Mouse (Mus musculus): ENCODE results near the gene Plekha7. TPM values are rescaled to one million over a fixed set of nuclear protein-coding genes. Genes with fewer than 3 reads are reported as not detected.
A peak's percentile ranks its signal among the peaks of the same experiment; 100 is the strongest.

The Plekha7 gene
- polyA plus RNA-seq, 1 experiment from 2014 or later = 9.7 TPM

DNA sequence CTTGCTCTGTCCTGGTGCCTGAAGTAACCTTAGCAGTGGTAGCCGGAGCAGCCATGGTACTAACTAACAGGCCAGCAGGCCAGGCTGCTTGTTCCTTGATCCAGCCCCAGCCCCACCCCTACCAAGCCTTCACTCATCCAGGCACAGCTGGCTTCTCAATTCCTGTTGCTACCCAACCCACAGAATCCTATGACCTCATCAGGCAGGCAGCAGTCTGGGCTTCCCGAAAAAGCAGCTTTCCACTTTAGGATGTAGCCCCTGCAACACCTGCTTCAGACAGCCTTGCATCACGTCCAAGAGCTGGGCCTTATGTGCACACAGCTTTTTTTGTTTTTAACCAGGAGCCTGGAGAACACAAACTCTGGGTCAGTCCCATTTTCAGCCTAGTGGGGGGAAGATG, 117.0 kb downstream of the Plekha7 start:
- peak overlapping the region; percentile 31; the same call in 1 of the 2 replicates for H3K9ac ChIP-seq
- no peak overlapping the region for H3K4me2 ChIP-seq (replicated peaks)
- H3K4me1 ChIP-seq = peaks cover 41% of the 10 kb centered on the region
- H3K36me3 ChIP-seq = no peaks in the 10 kb centered on the region
- ATAC-seq (ENCODE audit: low FRiP score, low read depth) = peak; percentile 92
- H3K4me3 ChIP-seq = no peak overlapping the region
- H3K9me3 ChIP-seq = no peaks in the 10 kb centered on the region
- WGBS = 17% methylated on average over 3 of the region's 3 CpGs
- no peaks in the 10 kb centered on the region for H3K27me3 ChIP-seq
- peak overlapping the region; percentile 67 for H3K27ac ChIP-seq

DNA sequence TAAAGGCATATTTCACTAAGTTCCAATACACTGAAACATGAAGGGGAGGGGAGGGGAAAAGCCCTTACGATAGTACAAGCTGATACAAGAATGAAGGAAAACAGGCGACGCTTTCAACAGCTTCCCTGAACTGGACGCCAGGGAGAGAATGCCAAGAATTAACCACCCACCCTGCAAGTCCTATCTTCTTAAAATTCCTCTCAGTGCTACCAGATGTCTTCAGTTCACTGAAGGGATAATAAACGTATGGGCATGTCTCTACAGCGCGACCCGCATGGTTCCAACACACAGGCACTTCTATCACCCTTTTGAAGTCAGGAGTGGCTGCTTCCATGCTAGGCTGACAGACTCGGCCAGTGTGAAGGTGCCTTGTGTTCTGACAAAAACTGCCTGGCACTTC, 118.5 kb downstream of the Plekha7 start:
- H3K4me1 ChIP-seq = peaks cover 55% of the 10 kb centered on the region
- no peak overlapping the region for H3K27ac ChIP-seq
- no peaks in the 10 kb centered on the region for H3K9me3 ChIP-seq
- H3K4me2 ChIP-seq (replicated peaks) = no peak overlapping the region
- no peaks in the 10 kb centered on the region for H3K36me3 ChIP-seq
- no peak overlapping the region for H3K4me3 ChIP-seq
- no peak overlapping the region for H3K9ac ChIP-seq
- 21% methylated on average over 9 of the region's 9 CpGs for WGBS
- no peaks in the 10 kb centered on the region for H3K27me3 ChIP-seq
- no peak for ATAC-seq (ENCODE audit: low FRiP score, low read depth)

DNA sequence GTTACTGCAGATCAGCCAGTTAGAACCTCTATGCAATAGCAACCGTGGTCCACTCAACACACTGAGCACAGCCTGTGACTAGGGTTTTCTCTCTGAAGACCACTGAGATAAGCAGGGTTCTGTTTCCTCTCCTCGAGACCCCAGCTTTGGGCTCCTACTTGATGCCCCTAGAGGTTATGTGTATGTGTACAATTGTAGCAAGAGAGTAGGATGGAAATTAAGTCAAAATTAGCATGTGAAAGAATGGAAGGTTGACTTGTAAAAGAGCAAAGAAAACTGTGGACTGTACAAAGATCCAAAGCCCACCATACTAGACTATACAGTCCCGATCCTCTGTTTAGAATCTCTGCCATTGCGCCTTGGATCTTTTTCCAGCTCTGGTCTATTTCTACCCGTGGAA, 119.8 kb downstream of the Plekha7 start:
- 85% methylated on average over 5 of the region's 5 CpGs for WGBS
- H3K4me2 ChIP-seq (replicated peaks) = no peak overlapping the region
- no peak for ATAC-seq (ENCODE audit: low FRiP score, low read depth)
- H3K27ac ChIP-seq = no peak overlapping the region
- H3K36me3 ChIP-seq = no peaks in the 10 kb centered on the region
- H3K27me3 ChIP-seq = no peaks in the 10 kb centered on the region
- no peak overlapping the region for H3K9ac ChIP-seq
- no peaks in the 10 kb centered on the region for H3K9me3 ChIP-seq
- H3K4me1 ChIP-seq = peaks cover 57% of the 10 kb centered on the region
- no peak overlapping the region for H3K4me3 ChIP-seq

DNA sequence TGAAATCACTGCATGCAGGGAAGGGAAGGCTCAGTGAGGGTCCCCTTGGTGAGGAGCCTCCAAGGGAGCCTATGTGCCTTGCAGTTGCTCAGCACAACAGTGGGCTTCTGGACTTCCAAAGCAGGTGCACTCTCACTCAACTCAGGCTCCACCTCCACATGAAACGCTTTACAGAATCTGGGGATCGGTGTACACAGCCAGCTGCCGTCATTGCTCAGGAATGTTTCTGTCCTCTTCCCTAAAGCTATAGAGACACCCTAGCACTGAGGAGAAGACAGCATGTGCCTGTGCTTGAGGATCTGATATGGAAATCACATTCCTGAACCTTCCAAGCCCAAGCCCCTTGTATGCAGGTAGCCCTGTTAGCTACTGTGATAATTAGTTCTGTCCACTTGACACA, 120.7 kb downstream of the Plekha7 start:
- H3K27ac ChIP-seq = no peak overlapping the region
- H3K36me3 ChIP-seq = no peaks in the 10 kb centered on the region
- peaks cover 57% of the 10 kb centered on the region for H3K4me1 ChIP-seq
- no peak overlapping the region for H3K4me3 ChIP-seq
- 63% methylated on average over 3 of the region's 3 CpGs for WGBS
- no peaks in the 10 kb centered on the region for H3K27me3 ChIP-seq
- H3K9ac ChIP-seq = no peak overlapping the region
- no peak overlapping the region for H3K4me2 ChIP-seq (replicated peaks)
- no peaks in the 10 kb centered on the region for H3K9me3 ChIP-seq
- ATAC-seq (ENCODE audit: low FRiP score, low read depth) = no peak

DNA sequence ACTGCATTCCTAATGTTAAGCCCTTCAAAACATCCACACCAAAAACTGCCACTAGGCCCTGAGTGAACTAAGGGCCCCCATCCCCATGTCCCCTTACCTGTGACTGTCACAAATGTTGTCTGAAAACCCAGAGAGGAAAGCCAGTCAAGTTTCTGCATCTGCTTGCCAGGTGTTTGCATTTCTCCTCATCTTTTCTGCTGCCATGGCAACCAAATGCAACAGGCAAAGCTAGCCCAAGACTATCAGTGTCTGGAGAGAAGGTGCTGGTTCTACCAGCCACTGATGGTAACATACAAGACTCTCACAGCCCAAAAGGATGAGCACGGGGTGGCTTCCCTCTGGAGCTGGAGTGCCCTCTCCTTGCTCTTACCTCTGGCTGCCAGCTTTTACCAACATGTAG, 121.3 kb downstream of the Plekha7 start:
- 70% methylated on average over 1 of the region's 1 CpGs for WGBS
- H3K36me3 ChIP-seq = no peaks in the 10 kb centered on the region
- H3K27me3 ChIP-seq = no peaks in the 10 kb centered on the region
- H3K4me3 ChIP-seq = no peak overlapping the region
- H3K4me1 ChIP-seq = peaks cover 53% of the 10 kb centered on the region
- no peak overlapping the region for H3K9ac ChIP-seq
- no peak overlapping the region for H3K4me2 ChIP-seq (replicated peaks)
- no peak for ATAC-seq (ENCODE audit: low FRiP score, low read depth)
- no peak overlapping the region; the same call in 1 of the 2 replicates for H3K27ac ChIP-seq
- H3K9me3 ChIP-seq = no peaks in the 10 kb centered on the region

DNA sequence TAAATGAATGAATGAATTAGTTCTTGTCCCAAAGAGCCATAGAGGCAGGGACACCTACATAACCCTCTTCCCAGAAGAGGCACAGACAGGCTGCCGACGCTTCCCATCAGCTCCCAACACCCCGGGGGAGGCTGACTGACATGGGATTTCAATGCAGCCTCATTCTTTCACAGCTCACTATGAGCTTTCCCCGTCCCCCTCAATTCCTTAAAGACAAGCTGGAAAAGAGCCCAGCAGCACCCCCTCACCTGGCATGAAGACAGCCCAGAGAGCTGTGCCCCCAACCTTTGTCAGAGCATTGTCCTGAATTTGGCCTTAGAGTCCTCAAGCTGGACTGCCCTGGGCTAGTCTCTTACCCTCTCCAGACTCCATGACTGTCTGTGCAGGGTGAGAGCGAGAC, 122.0 kb downstream of the Plekha7 start:
- Histone ChIP-seq H3K9ac (no peak overlapping the region), H3K36me3 (no peaks in the 10 kb centered on the region), H3K4me3 (no peak overlapping the region), H3K27me3 (no peaks in the 10 kb centered on the region), H3K4me1 (peaks cover 46% of the 10 kb centered on the region), H3K9me3 (no peaks in the 10 kb centered on the region), H3K4me2 (replicated peaks) (no peak overlapping the region), H3K27ac (no peak overlapping the region)
- WGBS = 69% methylated on average over 5 of the region's 5 CpGs
- ATAC-seq (ENCODE audit: low FRiP score, low read depth) = no peak

DNA sequence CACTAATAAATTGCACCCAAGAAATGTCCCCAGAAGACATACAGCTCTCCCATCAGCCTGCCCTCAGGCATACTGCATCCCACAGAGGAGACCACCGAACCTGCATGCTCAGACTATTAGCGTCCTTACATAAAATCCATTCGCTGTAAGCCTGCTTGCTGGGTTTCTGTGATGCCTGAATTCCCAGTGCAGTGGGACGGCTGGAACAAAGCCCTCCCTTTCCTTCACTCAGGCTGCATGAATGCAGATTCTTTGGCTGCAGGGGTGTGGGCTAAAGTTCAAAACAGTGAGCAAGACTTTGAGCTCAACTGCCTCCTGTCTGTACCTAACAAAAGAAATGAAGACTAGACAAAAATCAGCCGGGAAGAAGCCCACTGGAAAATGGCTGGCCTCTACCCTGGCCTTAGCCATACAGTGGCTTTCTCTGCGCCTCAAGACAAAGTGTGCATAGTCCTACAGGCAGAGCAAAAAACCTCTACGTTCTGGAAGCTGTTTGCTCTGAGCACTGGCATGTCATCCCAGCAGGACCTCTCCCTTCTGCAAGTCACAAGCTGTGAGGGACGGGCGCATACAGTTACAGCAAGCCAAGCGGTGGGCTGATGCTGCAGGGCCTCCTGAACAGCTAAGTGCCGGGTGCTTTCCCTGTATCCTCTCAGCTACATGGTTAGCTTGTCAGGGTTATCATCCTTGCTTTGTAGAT, 123.7 kb downstream of the Plekha7 start:
- Histone ChIP-seq H3K9me3 (no peaks in the 10 kb centered on the region), H3K4me3 (no peak overlapping the region), H3K4me1 (peaks cover 34% of the 10 kb centered on the region), H3K27ac (no peak overlapping the region), H3K27me3 (no peaks in the 10 kb centered on the region), H3K4me2 (replicated peaks) (no peak overlapping the region), H3K36me3 (no peaks in the 10 kb centered on the region), H3K9ac (no peak overlapping the region)
- 36% methylated on average over 11 of the region's 11 CpGs for WGBS
- no peak for ATAC-seq (ENCODE audit: low FRiP score, low read depth)

DNA sequence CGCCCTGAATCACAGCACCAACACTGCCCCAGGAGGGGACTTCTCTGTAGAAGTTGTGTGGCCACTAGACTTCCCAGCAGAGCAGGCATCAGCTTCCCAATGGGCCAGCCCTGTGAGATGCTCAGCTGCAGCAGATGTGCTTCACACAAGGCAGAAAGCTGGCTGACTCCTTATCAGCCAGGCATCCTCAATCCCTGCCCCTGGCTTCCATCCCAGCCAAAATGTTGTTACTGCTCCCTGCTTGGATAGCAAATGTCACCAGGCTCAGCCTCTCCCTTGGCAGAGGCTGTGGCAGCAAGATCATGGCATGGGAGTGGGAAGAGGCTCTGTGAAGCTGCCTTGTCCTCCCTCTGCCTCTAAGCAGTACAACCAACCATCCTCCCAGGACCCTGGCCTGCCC, 125.7 kb downstream of the Plekha7 start:
- Histone ChIP-seq H3K4me1 (peaks cover 32% of the 10 kb centered on the region), H3K27me3 (no peaks in the 10 kb centered on the region), H3K9me3 (no peaks in the 10 kb centered on the region), H3K9ac (no peak overlapping the region), H3K4me2 (replicated peaks) (no peak overlapping the region), H3K27ac (no peak overlapping the region), H3K4me3 (no peak overlapping the region), H3K36me3 (no peaks in the 10 kb centered on the region)
- 68% methylated on average over 1 of the region's 1 CpGs for WGBS
- ATAC-seq (ENCODE audit: low FRiP score, low read depth) = no peak

DNA sequence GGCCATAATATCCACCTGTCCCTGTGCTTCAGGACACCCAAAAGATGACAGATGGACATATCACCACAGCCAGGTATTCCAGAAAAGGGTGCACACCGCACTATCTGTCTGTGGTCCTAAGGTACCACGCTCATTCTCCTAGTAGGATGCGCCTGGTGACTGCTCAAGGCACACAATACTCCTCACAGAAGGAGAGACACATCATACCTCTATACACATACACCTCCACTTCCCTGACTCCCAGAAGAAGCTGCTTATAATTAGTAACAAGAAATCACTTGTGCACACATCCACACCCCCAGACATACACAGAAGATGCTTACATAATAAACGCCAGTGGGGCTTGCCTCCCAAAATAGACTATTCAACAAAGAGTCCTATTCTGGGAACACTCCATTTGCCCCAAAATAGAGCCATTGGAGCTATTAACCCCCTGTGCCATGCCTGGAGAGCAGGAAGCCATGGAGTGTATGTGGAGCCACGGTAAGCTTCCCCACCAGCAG, 126.7 kb downstream of the Plekha7 start:
- WGBS = 84% methylated on average over 5 of the region's 5 CpGs
- Histone ChIP-seq H3K4me3 (no peak overlapping the region), H3K4me2 (replicated peaks) (no peak overlapping the region), H3K4me1 (peaks cover 22% of the 10 kb centered on the region), H3K36me3 (no peaks in the 10 kb centered on the region), H3K9me3 (no peaks in the 10 kb centered on the region), H3K27me3 (no peaks in the 10 kb centered on the region), H3K27ac (no peak overlapping the region), H3K9ac (no peak overlapping the region)
- no peak for ATAC-seq (ENCODE audit: low FRiP score, low read depth)

DNA sequence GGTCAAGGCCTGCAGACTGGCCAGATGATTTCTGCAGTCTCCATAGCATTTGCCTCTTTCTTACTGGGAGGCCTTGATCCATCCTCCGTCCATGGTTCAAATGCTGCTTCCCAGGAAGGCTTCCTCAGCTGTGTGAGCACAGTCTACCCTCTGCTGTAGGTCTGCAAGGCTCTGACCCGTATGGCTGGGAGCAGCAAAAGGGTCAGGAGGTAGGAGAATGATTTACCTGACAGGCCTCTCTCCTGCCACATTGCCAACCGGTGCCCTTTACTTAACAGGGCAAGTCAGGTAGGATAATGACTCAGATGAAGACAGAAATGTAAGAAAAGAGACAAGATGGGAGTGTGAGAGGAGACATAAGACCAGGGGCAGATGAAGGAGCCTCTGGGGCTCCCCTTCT, 129.3 kb downstream of the Plekha7 start:
- ATAC-seq (ENCODE audit: low FRiP score, low read depth) = no peak
- 85% methylated on average over 3 of the region's 3 CpGs for WGBS
- Histone ChIP-seq H3K4me3 (no peak overlapping the region), H3K4me1 (no peaks in the 10 kb centered on the region), H3K27me3 (no peaks in the 10 kb centered on the region), H3K9ac (no peak overlapping the region), H3K27ac (no peak overlapping the region), H3K9me3 (no peaks in the 10 kb centered on the region), H3K36me3 (no peaks in the 10 kb centered on the region), H3K4me2 (replicated peaks) (no peak overlapping the region)

DNA sequence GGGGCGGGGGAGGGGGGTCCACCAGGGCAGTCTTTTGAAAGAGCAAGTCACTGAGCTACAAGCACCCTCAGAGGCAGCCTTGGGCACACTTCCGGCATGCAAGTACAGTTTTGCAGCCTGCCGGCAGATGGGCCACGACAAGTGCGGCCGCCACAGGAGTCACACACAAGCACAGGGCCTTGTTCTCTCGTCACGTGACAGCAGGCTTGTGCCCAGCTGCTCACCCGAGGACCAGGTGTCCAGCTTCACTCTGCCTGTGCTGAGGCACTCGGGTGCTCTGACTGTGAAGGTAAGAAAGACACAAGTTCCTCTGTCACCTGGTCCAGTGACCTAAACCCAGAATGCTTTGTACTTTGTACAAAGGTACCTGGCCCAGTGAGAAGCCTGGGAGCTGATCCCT, 135.4 kb downstream of the Plekha7 start:
- Histone ChIP-seq H3K27me3 (no peaks in the 10 kb centered on the region), H3K4me1 (no peaks in the 10 kb centered on the region), H3K9ac (no peak overlapping the region), H3K9me3 (no peaks in the 10 kb centered on the region), H3K4me2 (replicated peaks) (no peak overlapping the region), H3K36me3 (0 out of 2 replicates have a peak, but pooled peaks cover 3% of the 10 kb centered on the region), H3K27ac (no peak overlapping the region), H3K4me3 (no peak overlapping the region)
- 80% methylated on average over 10 of the region's 10 CpGs for WGBS
- no peak; the same call in 1 of the 2 replicates for ATAC-seq (ENCODE audit: low FRiP score, low read depth)

DNA sequence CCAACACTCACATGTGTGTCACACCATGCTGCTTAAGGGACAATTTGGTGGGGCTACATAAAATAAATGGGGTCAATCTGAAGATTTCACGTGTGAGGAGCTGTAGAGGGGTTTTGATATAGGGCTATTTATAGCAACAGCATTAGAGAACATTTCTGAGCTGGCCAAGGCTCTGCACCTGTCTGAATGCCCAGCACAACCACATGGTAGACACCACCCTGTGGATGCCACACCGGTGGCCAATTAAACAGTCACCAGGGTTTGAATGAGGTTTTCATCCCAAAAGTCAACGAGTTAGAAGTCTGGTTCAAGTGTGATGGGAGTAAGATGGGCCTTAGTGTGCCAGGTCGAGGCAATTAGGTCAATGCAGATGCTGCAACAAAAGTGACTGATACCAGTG, 138.8 kb downstream of the Plekha7 start:
- H3K4me2 ChIP-seq (replicated peaks) = no peak overlapping the region
- WGBS = 81% methylated on average over 4 of the region's 4 CpGs
- no peak overlapping the region for H3K27ac ChIP-seq
- ATAC-seq (ENCODE audit: low FRiP score, low read depth) = no peak
- no peak overlapping the region for H3K4me3 ChIP-seq
- no peak overlapping the region for H3K9ac ChIP-seq
- H3K4me1 ChIP-seq = no peaks in the 10 kb centered on the region
- no peaks in the 10 kb centered on the region for H3K9me3 ChIP-seq
- 0 out of 2 replicates have a peak, but pooled peaks cover 3% of the 10 kb centered on the region for H3K36me3 ChIP-seq
- H3K27me3 ChIP-seq = no peaks in the 10 kb centered on the region

DNA sequence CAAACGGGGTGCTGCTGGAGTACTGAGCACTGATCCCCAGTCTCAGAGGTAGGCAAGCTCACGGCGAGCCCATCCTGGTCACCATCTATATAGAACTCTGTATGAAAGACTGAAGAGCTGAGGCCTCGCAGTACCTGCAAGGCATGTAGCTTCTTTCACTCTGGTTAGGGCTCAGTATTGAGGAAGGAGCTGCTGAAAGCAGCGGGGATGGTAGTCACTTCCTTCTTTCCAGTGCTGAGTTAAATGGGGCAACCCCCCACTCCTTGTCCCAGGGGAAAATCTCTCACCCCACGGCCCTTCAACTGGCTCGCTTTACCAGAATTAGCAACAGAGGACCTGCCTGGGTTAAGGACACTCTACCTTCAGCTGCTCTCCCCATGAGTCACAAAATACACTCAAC, 140.0 kb downstream of the Plekha7 start:
- H3K4me1 ChIP-seq = no peaks in the 10 kb centered on the region
- 0 out of 2 replicates have a peak, but pooled peaks cover 3% of the 10 kb centered on the region for H3K36me3 ChIP-seq
- H3K4me3 ChIP-seq = no peak overlapping the region
- no peak for ATAC-seq (ENCODE audit: low FRiP score, low read depth)
- no peak overlapping the region for H3K4me2 ChIP-seq (replicated peaks)
- H3K9ac ChIP-seq = no peak overlapping the region
- H3K27ac ChIP-seq = no peak overlapping the region
- WGBS = 94% methylated on average over 7 of the region's 7 CpGs
- no peaks in the 10 kb centered on the region for H3K27me3 ChIP-seq
- H3K9me3 ChIP-seq = no peaks in the 10 kb centered on the region

All from limb, embryonic 13.5 days (tissue).